In genomic region chr8:22209012-22209411, GRCm38 (mm10) we compare ENCODE assay signal across 10 mouse cellular contexts. TPM values are rescaled to one million over a fixed set of nuclear protein-coding genes. Genes with fewer than 3 reads are reported as not detected.
A peak's percentile ranks its signal among the peaks of the same experiment; 100 is the strongest.
DNase-seq lines count a peak whose midpoint lies in the region; ATAC-seq and TF ChIP-seq lines count a peak whose summit lies in the region.
"Had no signal": no experiment of that assay in that cellular context is flagged by ENCODE, and none has a peak within 500 bp of the region (broad histone marks: within the 10 kb centered on the region; RNA-seq: fewer than 3 reads in every experiment).

No protein-coding gene starts in this region.

- DNase-seq in kidney, postnatal 10 days: peak; percentile 42
- peak; percentile 66 for DNase-seq in stomach, postnatal 0 days (ENCODE audit: low spot score)
- no peak for DNase-seq in hindbrain, embryonic 11.5 days (ENCODE audit: low spot score)
- no peak for DNase-seq in layer of hippocampus, adult 8-10 months (ENCODE audit: low spot score in 2 of 2)
- no peak for DNase-seq in urinary bladder, postnatal 25 days (ENCODE audit: low spot score)
- DNase-seq: thymus, postnatal 25 days had no signal

- no peaks in the 10 kb centered on the region for H3K27me3 ChIP-seq in kidney, embryonic 16.5 days (ENCODE audit: insufficient read depth, low read length)
- no peaks in the 10 kb centered on the region for H3K27me3 ChIP-seq in heart, embryonic 14.5 days (ENCODE audit: control insufficient read depth, insufficient read depth, low read length)
- H3K27me3 ChIP-seq in liver, embryonic 16.5 days (ENCODE audit: control insufficient read depth, insufficient read depth, low read depth, low read length): no peaks in the 10 kb centered on the region
- no peaks in the 10 kb centered on the region for H3K27me3 ChIP-seq in stomach, postnatal 0 days (ENCODE audit: control insufficient read depth, insufficient read depth, low read length)
- H3K27me3 ChIP-seq in hindbrain, embryonic 11.5 days (ENCODE audit: control insufficient read depth, insufficient read depth, low read length): no peaks in the 10 kb centered on the region

- no peaks in the 10 kb centered on the region for H3K4me1 ChIP-seq in kidney, embryonic 16.5 days (ENCODE audit: insufficient read depth, low read length)
- peaks cover 0 to 2% of the 10 kb centered on the region in 2 experiments; a peak in 2 of 4 replicates for H3K4me1 ChIP-seq in heart, embryonic 14.5 days (ENCODE audit: control insufficient read depth in 2 of 2, insufficient read depth in 2 of 2, low read length in 2 of 2)
- no peaks in the 10 kb centered on the region for H3K4me1 ChIP-seq in liver, embryonic 16.5 days (ENCODE audit: control insufficient read depth, low read depth, low read length)
- H3K4me1 ChIP-seq in stomach, postnatal 0 days (replicated peaks; ENCODE audit: control insufficient read depth, insufficient read depth): no peaks in the 10 kb centered on the region
- no peaks in the 10 kb centered on the region for H3K4me1 ChIP-seq in hindbrain, embryonic 11.5 days (replicated peaks; ENCODE audit: control insufficient read depth, insufficient read depth, low read length)

- 59% methylated on average over 5 of the region's 5 CpGs for WGBS in kidney, embryonic 16.5 days
- WGBS in heart, embryonic 14.5 days: 17% methylated on average over 5 of the region's 5 CpGs
- WGBS in liver, embryonic 16.5 days (ENCODE audit: insufficient replicate concordance): 8% methylated on average over 5 of the region's 5 CpGs
- 19% methylated on average over 5 of the region's 5 CpGs for WGBS in stomach, postnatal 0 days
- WGBS in hindbrain, embryonic 11.5 days: 78% methylated on average over 5 of the region's 5 CpGs

- no peak for ATAC-seq in kidney, embryonic 16.5 days (ENCODE audit: low FRiP score, low TSS enrichment)
- peak; percentile 73 for ATAC-seq in heart, embryonic 14.5 days (ENCODE audit: insufficient number of reproducible peaks, insufficient read depth, low FRiP score, low read depth)
- ATAC-seq in liver, embryonic 16.5 days (ENCODE audit: low read depth): peak; percentile 61
- ATAC-seq in stomach, postnatal 0 days (ENCODE audit: low FRiP score, low TSS enrichment): peak; percentile 92
- ATAC-seq in hindbrain, embryonic 11.5 days (ENCODE audit: low FRiP score): no peak

- no peak overlapping the region for H3K4me2 ChIP-seq in kidney, embryonic 16.5 days (replicated peaks; ENCODE audit: low read depth, low read length)
- H3K4me2 ChIP-seq in heart, embryonic 14.5 days (ENCODE audit: low read length): no peak overlapping the region
- H3K4me2 ChIP-seq in liver, embryonic 16.5 days (ENCODE audit: low read depth, low read length): no peak overlapping the region
- H3K4me2 ChIP-seq in stomach, postnatal 0 days (replicated peaks; ENCODE audit: low read depth): no peak overlapping the region
- no peak overlapping the region for H3K4me2 ChIP-seq in hindbrain, embryonic 11.5 days (replicated peaks; ENCODE audit: low read depth, low read length)

- no peak for TF ChIP-seq CTCF in stomach, postnatal 0 days (IDR thresholded peaks at IDR 0.05; ENCODE audit: low read depth)

- H3K9ac ChIP-seq in kidney, embryonic 16.5 days (replicated peaks; ENCODE audit: low read length): no peak overlapping the region
- H3K9ac ChIP-seq in heart, embryonic 14.5 days (ENCODE audit: low read length): no peak overlapping the region
- no peak overlapping the region for H3K9ac ChIP-seq in liver, embryonic 16.5 days (ENCODE audit: low read depth, low read length)
- H3K9ac ChIP-seq in stomach, postnatal 0 days (ENCODE audit: low read length): no peak overlapping the region
- no peak overlapping the region for H3K9ac ChIP-seq in hindbrain, embryonic 11.5 days (ENCODE audit: low read depth, low read length)

- H3K36me3 ChIP-seq in kidney, embryonic 16.5 days (ENCODE audit: insufficient read depth, low read length): peaks cover 40% of the 10 kb centered on the region
- H3K36me3 ChIP-seq in heart, embryonic 14.5 days (ENCODE audit: control insufficient read depth, insufficient read depth, low read length): peaks cover 50% of the 10 kb centered on the region
- peaks cover 9% of the 10 kb centered on the region for H3K36me3 ChIP-seq in liver, embryonic 16.5 days (ENCODE audit: control insufficient read depth, insufficient read depth)
- H3K36me3 ChIP-seq in stomach, postnatal 0 days (ENCODE audit: control insufficient read depth, insufficient read depth, low read length): peaks cover 9% of the 10 kb centered on the region; the same call in 1 of the 2 replicates
- H3K36me3 ChIP-seq in hindbrain, embryonic 11.5 days (ENCODE audit: control insufficient read depth, insufficient read depth, low read length): peaks cover 9% of the 10 kb centered on the region; the same call in 1 of the 2 replicates

- TF ChIP-seq EP300 in stomach, postnatal 0 days (optimal IDR thresholded peaks at IDR 0.05): no peak

- H3K9me3 ChIP-seq in kidney, embryonic 16.5 days (ENCODE audit: low read length): no peaks in the 10 kb centered on the region
- H3K9me3 ChIP-seq in heart, embryonic 14.5 days (ENCODE audit: control insufficient read depth, low read length): no peaks in the 10 kb centered on the region
- no peaks in the 10 kb centered on the region for H3K9me3 ChIP-seq in liver, embryonic 16.5 days (replicated peaks; ENCODE audit: control insufficient read depth, low read length)
- H3K9me3 ChIP-seq in stomach, postnatal 0 days (ENCODE audit: control insufficient read depth, low read length): no peaks in the 10 kb centered on the region
- H3K9me3 ChIP-seq in hindbrain, embryonic 11.5 days (ENCODE audit: control insufficient read depth, low read length): no peaks in the 10 kb centered on the region

- no peak overlapping the region for H3K4me3 ChIP-seq in kidney, embryonic 16.5 days (ENCODE audit: low read length)
- H3K4me3 ChIP-seq in heart, embryonic 14.5 days (ENCODE audit: control insufficient read depth in 1 of 2, insufficient read depth in 1 of 2, low read depth in 1 of 2, low read length in 2 of 2): no peak overlapping the region
- no peak overlapping the region for H3K4me3 ChIP-seq in liver, embryonic 16.5 days (ENCODE audit: low read depth, low read length)
- H3K4me3 ChIP-seq in stomach, postnatal 0 days (ENCODE audit: low read depth, low read length): no peak overlapping the region
- H3K4me3 ChIP-seq in hindbrain, embryonic 11.5 days (ENCODE audit: low read depth, low read length): no peak overlapping the region
- H3K4me3 ChIP-seq: erythroblast, embryonic 14.5 days had no signal

- no peak overlapping the region for H3K27ac ChIP-seq in kidney, embryonic 16.5 days (ENCODE audit: low read length)
- H3K27ac ChIP-seq in heart, embryonic 14.5 days (replicated peaks in 1 of 2; ENCODE audit: control insufficient read depth in 1 of 2, insufficient read depth in 1 of 2, low read depth in 2 of 2, low read length in 2 of 2): peak overlapping the region in 1 of 2 experiments; percentile 64; a peak in 1 of 4 replicates
- H3K27ac ChIP-seq in liver, embryonic 16.5 days (ENCODE audit: low read length): no peak overlapping the region
- H3K27ac ChIP-seq in stomach, postnatal 0 days (replicated peaks): no peak overlapping the region
- H3K27ac ChIP-seq in hindbrain, embryonic 11.5 days (ENCODE audit: low read depth, low read length): no peak overlapping the region

RNA-seq across cellular contexts. Expression of gene Vps36, which starts 16.4 kb away (rescaled TPM):
- polyA plus RNA-seq in kidney, embryonic 16.5 days (2015; fragmentation: Nextera tagmentation; extraction: Ambion mirVana): 35.8 and 39.5 TPM in 2 replicates
- polyA plus RNA-seq in heart, embryonic 14.5 days (2014; fragmentation: Nextera tagmentation; extraction: Ambion mirVana): 22.4 and 24.2 TPM in 2 replicates
- polyA plus RNA-seq in liver, embryonic 16.5 days (2015; fragmentation: Nextera tagmentation; extraction: Ambion mirVana): 7.5 and 7.6 TPM in 2 replicates
- 29.4 and 30.8 TPM in 2 replicates for polyA plus RNA-seq in stomach, postnatal 0 days (2015; fragmentation: Nextera tagmentation; extraction: Ambion mirVana)
- 35.8 and 39.8 TPM in 2 replicates for polyA plus RNA-seq in hindbrain, embryonic 11.5 days (2014; fragmentation: Nextera tagmentation; extraction: Ambion mirVana)
- 10 to 100 TPM; 22.3 to 26.4 (median 24.8) TPM for total RNA-seq in layer of hippocampus, adult 8-10 months (2022)

RNA-seq across cellular contexts. Expression of gene Thsd1, which starts 18.1 kb away (rescaled TPM):
- 18.1 and 18.7 TPM in 2 replicates for polyA plus RNA-seq in kidney, embryonic 16.5 days (2015; fragmentation: Nextera tagmentation; extraction: Ambion mirVana)
- 17.3 and 17.8 TPM in 2 replicates for polyA plus RNA-seq in heart, embryonic 14.5 days (2014; fragmentation: Nextera tagmentation; extraction: Ambion mirVana)
- 1.8 and 2.1 TPM in 2 replicates for polyA plus RNA-seq in liver, embryonic 16.5 days (2015; fragmentation: Nextera tagmentation; extraction: Ambion mirVana)
- polyA plus RNA-seq in stomach, postnatal 0 days (2015; fragmentation: Nextera tagmentation; extraction: Ambion mirVana): 7.3 and 8.0 TPM in 2 replicates
- 8.8 and 10.8 TPM in 2 replicates for polyA plus RNA-seq in hindbrain, embryonic 11.5 days (2014; fragmentation: Nextera tagmentation; extraction: Ambion mirVana)
- total RNA-seq in layer of hippocampus, adult 8-10 months (2022): 1 to 10 TPM; 2.9 to 3.5 (median 3.2) TPM
- polyA plus RNA-seq: erythroblast, embryonic 14.5 days had no signal

RNA-seq across cellular contexts. Expression of gene Ckap2, which starts 23.4 kb away (rescaled TPM):
- polyA plus RNA-seq in kidney, embryonic 16.5 days (2015; fragmentation: Nextera tagmentation; extraction: Ambion mirVana): 38.5 and 40.6 TPM in 2 replicates
- polyA plus RNA-seq in heart, embryonic 14.5 days (2014; fragmentation: Nextera tagmentation; extraction: Ambion mirVana): 34.9 and 36.5 TPM in 2 replicates
- 19.9 and 22.1 TPM in 2 replicates for polyA plus RNA-seq in liver, embryonic 16.5 days (2015; fragmentation: Nextera tagmentation; extraction: Ambion mirVana)
- 14.7 and 17.0 TPM in 2 replicates for polyA plus RNA-seq in stomach, postnatal 0 days (2015; fragmentation: Nextera tagmentation; extraction: Ambion mirVana)
- polyA plus RNA-seq in hindbrain, embryonic 11.5 days (2014; fragmentation: Nextera tagmentation; extraction: Ambion mirVana): 52.1 and 58.7 TPM in 2 replicates
- under 1 TPM; 0.39 to 0.91 (median 0.84) TPM for total RNA-seq in layer of hippocampus, adult 8-10 months (2022)

RNA-seq across cellular contexts. Expression of gene Nek3, which starts 42.8 kb away (rescaled TPM):
- polyA plus RNA-seq in kidney, embryonic 16.5 days (2015; fragmentation: Nextera tagmentation; extraction: Ambion mirVana): 5.9 and 7.2 TPM in 2 replicates
- polyA plus RNA-seq in heart, embryonic 14.5 days (2014; fragmentation: Nextera tagmentation; extraction: Ambion mirVana): 5.1 and 5.6 TPM in 2 replicates
- polyA plus RNA-seq in liver, embryonic 16.5 days (2015; fragmentation: Nextera tagmentation; extraction: Ambion mirVana): 1.3 and 1.4 TPM in 2 replicates
- polyA plus RNA-seq in stomach, postnatal 0 days (2015; fragmentation: Nextera tagmentation; extraction: Ambion mirVana): 2.6 TPM in 2 replicates
- 10.2 and 10.5 TPM in 2 replicates for polyA plus RNA-seq in hindbrain, embryonic 11.5 days (2014; fragmentation: Nextera tagmentation; extraction: Ambion mirVana)
- total RNA-seq in layer of hippocampus, adult 8-10 months (2022): 1 to 10 TPM; 2.3 to 3.7 (median 2.4) TPM

Comparison
In these comparisons a context has a peak if more than half of its experiments do, and no peak if none do; other contexts are left out.
1. DNase-seq: peak in kidney, postnatal 10 days (single experiment) and stomach, postnatal 0 days (single experiment); none in hindbrain, embryonic 11.5 days (single experiment), layer of hippocampus, adult 8-10 months (0 of 2) and urinary bladder, postnatal 25 days (single experiment).
2. ATAC-seq: peak in heart, embryonic 14.5 days (single experiment), liver, embryonic 16.5 days (single experiment) and stomach, postnatal 0 days (single experiment); none in kidney, embryonic 16.5 days (single experiment) and hindbrain, embryonic 11.5 days (single experiment).